Mouse (Mus musculus) liver, embryonic 14.5 days (tissue): ENCODE measurements around the gene Cnot2. TPM values are rescaled to one million over a fixed set of nuclear protein-coding genes. Genes with fewer than 3 reads are reported as not detected.
"Not testable (repeated sequence)": the region's sequence is repeated elsewhere in the genome, so short reads cannot be mapped to it uniquely, and the experiment has no call there.

Experiments used
- ATAC-seq: fragments of 200-750 bp; cut with Nextera tagmentation; 2 replicates; pipeline ENCODE4 v1.8.0; 2017; ENCODE audit warnings: moderate number of reproducible peaks, mild to moderate bottlenecking, moderate library complexity; ENCODE audit not compliant: insufficient read depth
- DNase-seq, 3 experiments: peaks; one replicate each; pipeline ENCODE4 v3.0.0-alpha.2; 2012 to 2013; ENCODE audit warnings: low read depth in 3 of 3, low spot score in 3 of 3
- H3K27ac ChIP-seq: fragments of 300-500 bp; sonication (generic); 2 replicates; pipeline ENCODE4 v1.5.1; 2014; ENCODE audit warnings: moderate library complexity, mild to moderate bottlenecking, control low read depth, inconsistent platforms
- H3K27me3 ChIP-seq: fragments of 300-500 bp; sonication (generic); 2 replicates; pipeline ENCODE4 v1.6.1; 2014; ENCODE audit warnings: mild to moderate bottlenecking, low read length, moderate library complexity; ENCODE audit not compliant: control insufficient read depth, insufficient read depth
- H3K36me3 ChIP-seq: fragments of 300-500 bp; sonication (generic); replicated peaks from 2 replicates; pipeline ENCODE4 v1.6.1; 2014; ENCODE audit warnings: low read depth; ENCODE audit not compliant: control insufficient read depth, insufficient read depth
- H3K4me1 ChIP-seq, 2 experiments: fragments of 200-500 bp in 1 of 2; fragments of 300-500 bp in 1 of 2; sonication (generic) in 1 of 2; replicated peaks; 2 replicates each; pipeline ENCODE4 v1.6.1; 2012 to 2014; ENCODE audit warnings: antibody characterized with exemption in 1 of 2, inconsistent platforms in 1 of 2, low read length in 1 of 2; ENCODE audit not compliant: control insufficient read depth in 2 of 2, insufficient read depth in 2 of 2
- H3K4me2 ChIP-seq: fragments of 300-500 bp; sonication (generic); 2 replicates; pipeline ENCODE4 v1.6.1; 2014; ENCODE audit warnings: low read depth, mild to moderate bottlenecking, control low read depth, moderate library complexity
- H3K4me3 ChIP-seq, 2 experiments: fragments of 200-500 bp in 1 of 2; fragments of 300-500 bp in 1 of 2; sonication (generic) in 1 of 2; 2 replicates each; pipeline ENCODE4 v1.5.1; 2012 to 2014; ENCODE audit warnings: low read depth in 2 of 2, low read length in 2 of 2, mild to moderate bottlenecking in 2 of 2, control low read depth in 1 of 2, inconsistent platforms in 1 of 2, moderate library complexity in 1 of 2; ENCODE audit not compliant: insufficient read depth in 1 of 2
- H3K9ac ChIP-seq: fragments of 300-500 bp; sonication (generic); replicated peaks from 2 replicates; pipeline ENCODE4 v1.6.1; 2014; ENCODE audit warnings: mild to moderate bottlenecking, control low read depth, moderate library complexity
- H3K9me3 ChIP-seq: fragments of 300-500 bp; sonication (generic); 2 replicates; pipeline ENCODE4 v1.6.1; 2016; ENCODE audit warnings: low read length, mixed read lengths; ENCODE audit not compliant: control insufficient read depth
- CTCF ChIP-seq: IDR thresholded peaks from 2 replicates; pipeline ENCODE4 v1.5.1; 2016; ENCODE audit warnings: antibody characterized with exemption, low read depth, control low read depth
- EP300 ChIP-seq: IDR thresholded peaks from 2 replicates; pipeline ENCODE4 v1.6.1; 2016; ENCODE audit warnings: antibody characterized with exemption, low read depth
- WGBS: fragments of 180-500 bp; shearing (Covaris S2); extraction: QIAGEN DNeasy Blood & Tissue Kit; methylation state at CpG from one replicate; pipeline ENCODE4 v1.1.7; 2014; ENCODE audit not compliant: insufficient replicate concordance; 5-methylcytosine and 5-hydroxymethylcytosine counted together
- polyA plus RNA-seq, 2 experiments: library from polyadenylated mRNA; depleted of rRNA in 1 of 2; stranded (reverse) in 1 of 2; unstranded in 1 of 2; fragments of >200 nt; fragmentation: Nextera tagmentation in 1 of 2; extraction: Ambion mirVana in 1 of 2; gene quantifications; 2 replicates each; pipeline versions ENCODE4 v1.2.1 to v1.2.3; 2012 to 2014

Cnot2 gene
- polyA plus RNA-seq, 2 experiments = 23.2 to 38.0 TPM

DNA sequence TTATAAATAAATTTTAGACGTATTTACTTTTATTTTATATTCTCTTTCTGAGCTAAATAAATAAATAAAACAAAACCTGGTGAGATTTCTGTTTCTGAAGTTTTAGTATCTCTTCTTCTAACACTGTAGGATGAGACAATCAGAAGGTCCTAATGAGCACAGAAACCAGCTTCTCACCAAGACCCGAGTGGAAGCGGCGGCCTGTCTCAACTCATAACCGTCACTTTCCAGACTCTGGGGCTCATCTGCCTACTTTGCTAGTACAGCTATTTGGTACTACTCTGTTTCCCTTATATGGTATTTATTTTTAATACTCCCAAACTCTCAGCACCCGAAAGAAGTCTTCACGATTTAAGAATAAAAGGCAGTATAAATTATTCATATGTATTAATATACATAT is 10.8 kb downstream of the Cnot2 start:
- no peak overlapping the region for H3K4me3 ChIP-seq
- no peaks in the 10 kb centered on the region for H3K9me3 ChIP-seq
- H3K27ac ChIP-seq = no peak overlapping the region
- no peaks in the 10 kb centered on the region for H3K4me1 ChIP-seq
- DNase-seq (no peak), ATAC-seq (no peak)
- no peaks in the 10 kb centered on the region for H3K27me3 ChIP-seq
- no peaks in the 10 kb centered on the region for H3K36me3 ChIP-seq
- H3K9ac ChIP-seq = no peak overlapping the region
- 81% methylated on average over 7 of the region's 7 CpGs for WGBS
- TF ChIP-seq CTCF (no peak), EP300 (no peak)
- no peak overlapping the region for H3K4me2 ChIP-seq

DNA sequence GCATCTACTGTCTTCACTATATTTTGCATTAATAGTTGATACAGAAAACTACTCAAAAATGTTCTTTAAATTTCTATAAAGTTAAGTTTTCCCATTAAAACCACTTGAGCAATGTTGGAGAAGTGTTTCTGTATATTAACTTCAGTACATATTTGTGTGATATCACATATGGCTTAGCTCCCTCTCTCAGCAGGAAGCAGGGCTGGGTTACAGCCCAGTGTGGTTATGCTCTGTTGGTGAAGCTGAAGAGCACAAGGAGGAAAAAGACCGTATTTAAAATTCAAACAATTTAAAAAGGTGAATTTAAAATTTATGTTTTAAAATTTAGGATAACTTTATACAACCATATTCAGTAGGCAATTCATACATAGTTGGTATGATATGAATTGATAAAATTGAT is 12.8 kb downstream of the Cnot2 start:
- H3K4me3 ChIP-seq = no peak overlapping the region
- H3K27me3 ChIP-seq = no peaks in the 10 kb centered on the region
- no peak overlapping the region for H3K9ac ChIP-seq
- peaks cover 0 to 2% of the 10 kb centered on the region in 2 experiments; a peak in 1 of 4 replicates for H3K4me1 ChIP-seq
- ATAC-seq = no peak
- WGBS = 50% methylated on average over 1 of the region's 1 CpGs
- H3K4me2 ChIP-seq = no peak overlapping the region
- TF ChIP-seq CTCF (no peak), EP300 (no peak)
- H3K9me3 ChIP-seq = no peaks in the 10 kb centered on the region
- H3K36me3 ChIP-seq = no peaks in the 10 kb centered on the region
- DNase-seq = no peak
- H3K27ac ChIP-seq = no peak overlapping the region

- no peak overlapping the region for H3K4me2 ChIP-seq
- ATAC-seq = no peak
- H3K9ac ChIP-seq = no peak overlapping the region
- DNase-seq = no peak
- no peak for TF ChIP-seq EP300
- TF ChIP-seq CTCF = no peak
- WGBS = 44% methylated on average over 7 of the region's 7 CpGs
- H3K4me3 ChIP-seq = no peak overlapping the region
- H3K9me3 ChIP-seq = no peaks in the 10 kb centered on the region
- H3K4me1 ChIP-seq = peaks cover 0 to 3% of the 10 kb centered on the region in 2 experiments; a peak in 2 of 4 replicates
- no peaks in the 10 kb centered on the region for H3K36me3 ChIP-seq
- no peaks in the 10 kb centered on the region for H3K27me3 ChIP-seq
- no peak overlapping the region for H3K27ac ChIP-seq
Measured at GRCm38 (mm10) chr10:116567491-116568405, 13.6 kb downstream of the Cnot2 start.

DNA sequence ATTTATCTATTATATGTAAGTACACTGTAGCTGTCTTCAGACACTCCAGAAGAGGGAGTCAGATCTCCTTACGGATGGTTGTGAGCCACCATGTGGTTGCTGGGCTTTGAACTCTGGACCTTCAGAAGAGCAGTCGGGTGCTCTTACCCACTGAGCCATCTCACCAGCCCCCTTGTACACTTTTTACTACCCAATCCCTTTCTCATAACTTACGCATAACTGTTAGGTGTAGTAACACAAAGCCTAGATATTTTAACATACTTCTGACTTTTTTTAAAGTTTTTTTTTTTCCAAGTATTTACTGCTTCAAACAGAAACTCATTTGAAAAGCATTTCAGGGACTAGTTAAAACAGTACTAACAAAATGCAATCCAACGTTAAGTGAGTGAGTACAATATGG is 14.8 kb downstream of the Cnot2 start:
- H3K4me2 ChIP-seq, H3K27me3 ChIP-seq, ATAC-seq, H3K4me1 ChIP-seq, H3K36me3 ChIP-seq, H3K27ac ChIP-seq, H3K9ac ChIP-seq, H3K9me3 ChIP-seq, DNase-seq, H3K4me3 ChIP-seq: not testable (repeated sequence)
- 70% methylated on average over 4 of the region's 4 CpGs for WGBS

GRCm38 (mm10) chr10:116564828-116565602 is 16.3 kb downstream of the Cnot2 start:
- no peaks in the 10 kb centered on the region for H3K27me3 ChIP-seq
- H3K4me2 ChIP-seq = no peak overlapping the region
- H3K9ac ChIP-seq = no peak overlapping the region
- WGBS = 83% methylated on average over 14 of the region's 14 CpGs
- peaks cover 0 to 8% of the 10 kb centered on the region in 2 experiments; a peak in 2 of 4 replicates for H3K4me1 ChIP-seq
- DNase-seq (no peak), ATAC-seq (no peak)
- no peak overlapping the region for H3K27ac ChIP-seq
- no peaks in the 10 kb centered on the region for H3K36me3 ChIP-seq
- no peak overlapping the region for H3K4me3 ChIP-seq
- TF ChIP-seq EP300 = no peak
- TF ChIP-seq CTCF = no peak
- no peaks in the 10 kb centered on the region for H3K9me3 ChIP-seq
